ENCODE assay signal across 25 mouse cellular contexts in genomic region chr3:141051685-141052084, GRCm38 (mm10).
A peak's percentile ranks its signal among the peaks of the same experiment; 100 is the strongest.
DNase-seq lines count a peak whose midpoint lies in the region; ATAC-seq lines count a peak whose summit lies in the region.
"Had no signal": no experiment of that assay in that cellular context is flagged by ENCODE, and none has a peak within 500 bp of the region (broad histone marks: within the 10 kb centered on the region; RNA-seq: fewer than 3 reads in every experiment).

No protein-coding gene starts in this region.

- H3K4me1 ChIP-seq in hindbrain, embryonic 14.5 days (replicated peaks; ENCODE audit: control insufficient read depth, insufficient read depth, low read length): no peaks in the 10 kb centered on the region
- no peaks in the 10 kb centered on the region for H3K4me1 ChIP-seq in hindbrain, embryonic 13.5 days (replicated peaks)
- H3K4me1 ChIP-seq: embryonic facial prominence, embryonic 12.5 days; embryonic facial prominence, embryonic 15.5 days; heart, embryonic 10.5 days; heart, embryonic 13.5 days; intestine, embryonic 15.5 days had no signal

- no peak overlapping the region for H3K4me3 ChIP-seq in hindbrain, embryonic 14.5 days (replicated peaks; ENCODE audit: low read length)
- no peak overlapping the region for H3K4me3 ChIP-seq in hindbrain, embryonic 13.5 days
- H3K4me3 ChIP-seq: embryonic facial prominence, embryonic 12.5 days; embryonic facial prominence, embryonic 15.5 days; heart, adult 2 months; heart, embryonic 10.5 days; heart, embryonic 13.5 days; intestine, embryonic 15.5 days had no signal

- H3K9me3 ChIP-seq in hindbrain, embryonic 14.5 days (ENCODE audit: control insufficient read depth, low read length): no peaks in the 10 kb centered on the region
- no peaks in the 10 kb centered on the region for H3K9me3 ChIP-seq in hindbrain, embryonic 13.5 days
- H3K9me3 ChIP-seq: embryonic facial prominence, embryonic 12.5 days; embryonic facial prominence, embryonic 15.5 days; heart, embryonic 10.5 days; heart, embryonic 13.5 days; intestine, embryonic 15.5 days had no signal

- ATAC-seq in hindbrain, embryonic 14.5 days (ENCODE audit: low FRiP score): no peak
- ATAC-seq in hindbrain, embryonic 13.5 days (ENCODE audit: low FRiP score): no peak
- ATAC-seq: activated CD4-positive, CD25-positive, alpha-beta regulatory T cell, adult 4 months; CD4-positive, CD25-positive, alpha-beta regulatory T cell, adult 4 months; forebrain, embryonic 14.5 days; forebrain, postnatal 0 days; hindbrain, embryonic 16.5 days; intestine, embryonic 15.5 days had no signal

- H3K4me2 ChIP-seq in hindbrain, embryonic 14.5 days (replicated peaks): no peak overlapping the region
- no peak overlapping the region for H3K4me2 ChIP-seq in hindbrain, embryonic 13.5 days
- H3K4me2 ChIP-seq: embryonic facial prominence, embryonic 12.5 days; embryonic facial prominence, embryonic 15.5 days; heart, embryonic 13.5 days; intestine, embryonic 15.5 days had no signal

- WGBS in hindbrain, embryonic 14.5 days: 84% methylated on average over 2 of the region's 2 CpGs
- WGBS in hindbrain, embryonic 13.5 days: 86% methylated on average over 2 of the region's 2 CpGs

- H3K27me3 ChIP-seq in hindbrain, embryonic 14.5 days (ENCODE audit: control insufficient read depth, insufficient read depth, low read length): no peaks in the 10 kb centered on the region
- no peaks in the 10 kb centered on the region for H3K27me3 ChIP-seq in hindbrain, embryonic 13.5 days
- H3K27me3 ChIP-seq: embryonic facial prominence, embryonic 12.5 days; embryonic facial prominence, embryonic 15.5 days; heart, embryonic 13.5 days; intestine, embryonic 15.5 days had no signal

- no peaks in the 10 kb centered on the region for H3K36me3 ChIP-seq in hindbrain, embryonic 14.5 days (replicated peaks; ENCODE audit: control insufficient read depth, insufficient read depth)
- H3K36me3 ChIP-seq in hindbrain, embryonic 13.5 days: no peaks in the 10 kb centered on the region
- H3K36me3 ChIP-seq: embryonic facial prominence, embryonic 12.5 days; embryonic facial prominence, embryonic 15.5 days; heart, embryonic 10.5 days; heart, embryonic 13.5 days; intestine, embryonic 15.5 days had no signal

- no peak overlapping the region for H3K27ac ChIP-seq in hindbrain, embryonic 14.5 days
- no peak overlapping the region for H3K27ac ChIP-seq in hindbrain, embryonic 13.5 days
- H3K27ac ChIP-seq: embryonic facial prominence, embryonic 12.5 days; embryonic facial prominence, embryonic 15.5 days; heart, adult 2 months; heart, embryonic 10.5 days; heart, embryonic 13.5 days; intestine, embryonic 15.5 days had no signal

- H3K9ac ChIP-seq in hindbrain, embryonic 14.5 days: no peak overlapping the region
- H3K9ac ChIP-seq in hindbrain, embryonic 13.5 days: no peak overlapping the region
- H3K9ac ChIP-seq: embryonic facial prominence, embryonic 12.5 days; embryonic facial prominence, embryonic 15.5 days; forebrain, postnatal 0 days; heart, embryonic 13.5 days; intestine, embryonic 15.5 days had no signal

- DNase-seq in hindbrain, embryonic 14.5 days (ENCODE audit: low spot score): peak; percentile 13
- peak; percentile 8 for DNase-seq in right cerebral cortex, adult 18-20 months
- no peak for DNase-seq in right cerebral cortex, postnatal 4 days
- DNase-seq in telencephalon, adult 2 months (ENCODE audit: low read depth, low spot score): peak; percentile 45
- DNase-seq in embryo, embryonic 11 days: no peak
- DNase-seq: adrenal gland, adult 8-10 months; adrenal gland, postnatal 25 days; cerebellum, adult 18-20 months; cerebellum, adult 9-10 months; cerebellum, postnatal 14 days; forebrain, postnatal 0 days; gastrocnemius, postnatal 25 days; heart, adult 2 months; heart, postnatal 14 days; heart, postnatal 4 days had no signal

Comparison
In these comparisons a context has a peak if more than half of its experiments do, and no peak if none do; other contexts are left out.
1. DNase-seq: peak in hindbrain, embryonic 14.5 days (single experiment), right cerebral cortex, adult 18-20 months (single experiment) and telencephalon, adult 2 months (single experiment); none in right cerebral cortex, postnatal 4 days (single experiment) and embryo, embryonic 11 days (single experiment).